Mouse (Mus musculus) layer of hippocampus, postnatal 14 days (tissue): ENCODE results near the gene Notch2. TPM values are rescaled to one million over a fixed set of nuclear protein-coding genes. Genes with fewer than 3 reads are reported as not detected.

ENCODE experiments used
- DNase-seq, 2 experiments: peaks; one replicate each; pipeline ENCODE4 v3.0.0; 2021 to 2022; ENCODE audit warnings: low spot score in 2 of 2, mixed read lengths in 1 of 2
- total RNA-seq, 2 experiments: library from RNA; stranded (reverse); gene quantifications; 2 replicates each; pipeline ENCODE4 v1.2.3; 2021

Notch2 gene
- total RNA-seq, 2 experiments from 2014 or later: 27.4 to 31.3 TPM

DNA sequence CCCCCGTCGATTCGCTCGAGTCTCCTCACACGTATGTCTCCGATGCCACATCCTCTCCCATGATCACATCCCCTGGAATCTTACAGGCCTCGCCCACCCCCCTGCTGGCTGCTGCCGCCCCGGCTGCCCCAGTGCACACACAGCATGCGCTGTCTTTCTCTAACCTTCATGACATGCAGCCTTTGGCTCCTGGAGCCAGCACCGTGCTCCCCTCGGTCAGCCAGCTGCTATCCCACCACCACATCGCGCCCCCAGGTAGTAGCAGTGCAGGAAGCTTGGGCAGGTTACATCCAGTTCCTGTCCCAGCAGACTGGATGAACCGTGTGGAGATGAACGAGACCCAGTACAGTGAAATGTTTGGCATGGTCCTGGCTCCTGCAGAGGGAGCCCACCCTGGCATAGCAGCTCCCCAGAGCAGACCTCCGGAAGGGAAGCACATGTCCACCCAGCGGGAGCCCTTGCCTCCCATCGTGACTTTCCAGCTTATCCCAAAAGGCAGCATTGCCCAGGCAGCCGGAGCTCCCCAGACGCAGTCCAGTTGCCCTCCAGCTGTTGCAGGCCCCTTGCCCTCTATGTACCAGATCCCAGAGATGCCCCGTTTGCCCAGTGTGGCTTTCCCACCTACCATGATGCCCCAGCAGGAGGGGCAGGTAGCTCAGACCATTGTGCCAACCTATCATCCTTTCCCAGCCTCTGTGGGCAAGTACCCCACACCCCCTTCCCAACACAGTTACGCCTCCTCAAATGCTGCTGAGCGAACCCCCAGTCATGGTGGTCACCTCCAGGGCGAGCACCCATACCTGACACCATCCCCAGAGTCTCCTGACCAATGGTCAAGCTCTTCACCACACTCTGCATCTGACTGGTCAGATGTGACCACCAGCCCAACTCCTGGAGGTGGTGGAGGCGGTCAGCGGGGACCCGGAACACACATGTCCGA, 133.4 kb downstream of the Notch2 start:
- DNase-seq: no peak

DNA sequence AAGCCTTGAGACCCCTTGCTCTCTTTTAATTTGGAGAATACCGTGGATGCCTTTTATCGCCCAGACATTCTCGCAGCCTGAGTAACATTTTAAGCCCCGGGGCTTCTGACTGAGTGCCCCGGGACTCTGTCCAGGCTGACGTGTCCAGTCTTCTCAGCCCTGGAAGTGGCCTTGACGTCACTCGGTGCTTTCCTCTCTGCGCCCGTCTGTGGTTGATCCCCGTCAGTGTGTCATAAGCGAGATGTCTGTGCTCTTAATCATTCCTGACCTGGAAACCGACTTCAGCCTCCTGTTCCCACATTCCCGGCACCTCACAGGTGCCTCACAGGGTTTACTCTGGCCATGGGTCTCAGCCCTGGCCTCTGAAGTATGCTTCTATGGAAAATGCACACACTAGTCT, 134.4 kb downstream of the Notch2 start:
- no peak for DNase-seq

DNA sequence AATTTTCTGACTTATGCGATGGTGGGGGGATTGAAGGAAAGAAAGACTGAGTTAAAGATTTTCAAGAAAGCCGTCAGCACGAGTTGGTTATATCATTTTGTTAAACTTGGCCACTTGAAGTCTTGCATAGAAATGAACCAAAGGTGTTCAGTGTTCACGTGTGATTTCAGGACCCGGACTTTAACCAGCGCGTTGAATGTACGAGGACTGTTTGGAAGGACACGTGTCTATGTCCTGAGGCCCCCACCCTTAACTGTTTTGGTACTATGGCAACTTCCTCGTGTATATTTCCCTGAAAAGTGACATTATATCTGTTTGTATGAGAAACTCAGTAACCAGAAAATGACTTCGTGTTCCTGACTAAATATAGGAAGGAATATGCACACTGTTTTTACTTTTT, 136.6 kb downstream of the Notch2 start:
- no peak for DNase-seq

DNA sequence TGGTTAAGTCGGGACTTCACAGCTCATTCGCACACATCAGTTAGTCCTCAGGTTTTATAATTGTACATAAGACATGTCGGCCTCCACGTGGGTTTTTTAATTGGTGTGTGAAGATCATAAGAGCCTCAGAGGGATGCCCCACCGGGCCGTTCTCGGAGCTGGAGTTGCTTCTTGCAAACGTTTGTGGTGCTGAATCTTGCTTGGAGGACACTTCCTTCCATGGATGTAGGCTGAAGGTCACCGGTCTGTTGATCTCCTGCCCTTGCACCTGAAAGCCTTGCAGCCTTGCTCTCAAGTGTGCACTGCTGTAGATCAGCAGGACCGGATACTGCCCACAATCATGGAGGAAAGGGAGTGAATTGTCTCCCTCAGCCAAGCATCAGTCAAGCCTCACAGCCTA, 137.7 kb downstream of the Notch2 start:
- DNase-seq: no peak

- DNase-seq: no peak
Observed at GRCm38 (mm10) chr3:98153460-98153859, 140.1 kb downstream of the Notch2 start.

GRCm38 (mm10) chr3:98156158-98156557, 142.8 kb downstream of the Notch2 start:
- no peak for DNase-seq

DNA sequence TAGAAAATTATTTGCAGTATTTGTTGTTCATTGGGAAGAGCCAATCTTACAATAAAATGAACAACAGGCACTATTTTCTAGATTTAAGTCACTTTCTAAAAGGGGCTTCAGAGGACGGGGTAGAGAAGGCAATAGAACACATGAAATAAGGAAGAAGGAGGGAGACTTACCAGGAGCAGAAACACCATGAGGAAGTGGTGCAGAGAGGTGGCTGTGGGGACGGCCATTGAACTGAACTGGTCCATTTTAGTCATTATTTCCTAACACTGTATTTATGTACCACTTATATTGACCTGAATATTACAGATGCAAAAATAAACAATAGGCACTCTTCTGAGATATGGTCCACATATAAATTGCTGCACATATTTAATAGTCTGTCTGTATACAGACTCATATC, 143.7 kb downstream of the Notch2 start:
- no peak for DNase-seq

DNA sequence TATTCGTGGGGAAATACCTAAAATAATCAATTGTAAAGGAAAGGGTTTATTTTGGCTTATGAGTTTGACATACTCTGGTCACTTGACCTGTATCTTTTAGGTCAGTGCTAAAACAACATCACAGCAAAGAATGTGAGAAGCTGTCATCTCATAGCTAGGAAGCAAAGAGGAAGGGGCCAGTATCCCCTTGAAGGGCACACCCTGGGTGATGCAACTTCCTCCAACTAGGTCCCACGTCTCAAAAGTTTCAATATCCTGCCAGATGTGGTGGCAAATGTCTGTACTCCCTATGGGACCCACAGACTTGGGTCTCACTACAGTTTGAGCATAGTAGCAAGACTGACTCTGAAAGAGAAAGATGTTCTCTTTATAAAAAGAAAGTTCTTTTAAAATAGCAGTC, 144.3 kb downstream of the Notch2 start:
- no peak for DNase-seq

DNA sequence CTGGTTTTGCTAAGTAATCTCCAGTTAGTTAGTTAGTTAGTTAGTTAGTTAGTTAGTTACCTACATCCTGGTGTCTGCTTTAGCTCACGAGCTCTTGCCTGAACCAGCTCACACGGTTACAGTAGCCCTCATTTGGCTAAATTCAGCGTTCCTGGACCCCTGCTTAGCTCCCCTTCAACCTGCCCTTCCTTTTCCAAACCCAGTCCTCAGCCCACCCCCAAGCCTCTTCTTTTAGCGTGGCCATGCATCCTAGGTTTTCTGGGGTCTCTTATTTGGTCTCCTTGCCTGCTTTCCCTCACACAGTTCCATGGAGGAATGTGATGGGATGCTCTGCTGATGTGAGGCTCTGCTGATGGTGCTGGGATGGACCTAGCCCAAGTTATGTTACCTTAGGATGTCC, 145.3 kb downstream of the Notch2 start:
- no peak for DNase-seq

- no peak for DNase-seq
Observed at GRCm38 (mm10) chr3:98159289-98159688, 146.0 kb downstream of the Notch2 start.

DNA sequence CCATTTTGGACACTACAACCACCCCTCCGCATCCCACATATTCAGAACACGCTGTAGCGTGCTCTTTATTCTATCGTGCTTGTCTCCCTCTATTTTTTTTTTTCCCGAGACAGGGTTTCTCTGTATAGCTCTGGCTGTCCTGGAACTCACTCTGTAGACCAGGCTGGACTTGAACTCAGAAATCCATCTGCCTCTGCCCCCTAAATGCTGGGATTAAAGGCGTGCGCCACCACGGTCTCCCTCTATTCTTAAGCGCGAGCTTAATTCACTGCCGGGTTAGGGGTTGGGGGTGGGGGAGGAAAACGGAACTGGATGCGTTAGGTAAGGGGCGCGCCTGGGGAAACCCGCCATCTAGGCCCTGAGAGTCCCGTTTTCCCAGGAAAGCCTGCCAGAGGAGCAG, 147.0 kb downstream of the Notch2 start, which contains the start of gene Adam30:
Gene Adam30, plus strand, starts transcription at position 301 of the 400 bp plus-strand sequence.
- no peak for DNase-seq

- DNase-seq: peak; percentile 34 to 76
Observed at GRCm38 (mm10) chr3:98178340-98178739, 165.0 kb downstream of the Notch2 start.

- peak; percentile 43 to 63 for DNase-seq
Observed at GRCm38 (mm10) chr3:98180805-98181204, 167.5 kb downstream of the Notch2 start.

GRCm38 (mm10) chr3:98185163-98185714, 171.9 kb downstream of the Notch2 start:
- DNase-seq: no peak

DNA sequence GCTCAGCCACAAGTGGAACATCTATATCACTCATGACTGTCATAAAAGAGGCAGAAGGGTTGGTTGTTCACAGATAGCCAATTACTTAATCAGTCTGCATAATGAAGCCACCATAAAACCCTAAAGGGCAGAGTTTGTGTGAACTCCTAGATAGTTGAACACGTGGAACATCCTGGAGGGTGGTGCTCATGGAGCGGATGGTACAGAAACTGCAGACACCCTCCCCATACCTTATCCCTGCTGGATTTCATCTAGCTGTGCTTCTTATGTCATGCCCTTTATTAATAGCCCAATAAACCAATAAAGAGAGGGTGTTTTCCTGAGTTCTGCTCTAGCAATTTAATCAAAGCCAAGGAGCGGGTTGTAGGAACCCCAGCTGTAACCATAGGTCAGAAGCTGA, 174.4 kb downstream of the Notch2 start:
- DNase-seq: no peak

GRCm38 (mm10) chr3:98197711-98198532, 184.6 kb downstream of the Notch2 start:
- DNase-seq: peak in 1 of 2 experiments; percentile 18

DNA sequence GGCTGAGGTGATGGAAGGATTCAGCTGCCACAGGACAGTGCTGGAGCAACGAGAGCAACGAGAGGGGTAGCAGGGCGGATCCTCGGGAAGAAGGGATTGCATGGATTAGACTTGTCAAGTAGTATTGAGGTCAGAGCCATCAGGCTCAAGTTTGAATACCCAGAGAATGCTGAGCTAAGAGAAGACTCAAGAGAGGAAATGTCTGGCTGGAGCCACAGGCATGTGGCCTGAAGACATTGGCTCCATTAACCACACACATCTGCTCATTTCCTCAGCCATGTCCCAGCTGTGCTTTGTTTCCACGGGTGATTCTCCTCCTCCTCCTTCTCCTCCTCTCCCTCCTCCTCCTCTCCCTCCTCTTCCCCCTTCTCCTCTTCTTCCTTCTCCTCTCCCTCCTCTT, 186.4 kb downstream of the Notch2 start:
- DNase-seq: no peak
